Mouse (Mus musculus): Measurements from ENCODE around the gene Osbpl8. TPM values are rescaled to one million over a fixed set of nuclear protein-coding genes. Genes with fewer than 3 reads are reported as not detected.

Osbpl8 gene
- 36.2 TPM for polyA plus RNA-seq (2014; fragmentation: Illumina TruSeq; extraction: RNeasy Lipid Tissue Mini Kit (QIAGEN cat#74804); ENCODE audit: low read depth, low replicate concordance)

GRCm38 (mm10) chr10:111164304-111165218, at the start of gene Osbpl8:
TSS of gene Osbpl8 (plus strand) at chr10:111164752.

GRCm38 (mm10) chr10:111298140-111299098, 133.9 kb downstream of the Osbpl8 start, which contains the start of gene Bbs10:
TSS of gene Bbs10 (plus strand) at chr10:111298679.

Other genes with a start within 250 kb of the Osbpl8 start
- gene Csrp2, start 245.0 kb upstream of the Osbpl8 start, polyA plus RNA-seq (2014; fragmentation: Illumina TruSeq; extraction: RNeasy Lipid Tissue Mini Kit (QIAGEN cat#74804); ENCODE audit: low read depth, low replicate concordance), result 86.7 TPM
- 50.8 TPM for gene Zdhhc17, start 154.6 kb upstream of the Osbpl8 start, polyA plus RNA-seq (2014; fragmentation: Illumina TruSeq; extraction: RNeasy Lipid Tissue Mini Kit (QIAGEN cat#74804); ENCODE audit: low read depth, low replicate concordance)
- 7.2 TPM for gene Bbs10, start 133.9 kb downstream of the Osbpl8 start, polyA plus RNA-seq (2014; fragmentation: Illumina TruSeq; extraction: RNeasy Lipid Tissue Mini Kit (QIAGEN cat#74804); ENCODE audit: low read depth, low replicate concordance)